Mouse (Mus musculus): ENCODE measurements at regions not wholly inside any gene's neighbourhood (a gene's known extent, or its start where the extent isn't known, plus 50 kb on each side); places are given as distances from the start of the nearest gene placed in this dataset.

DNA sequence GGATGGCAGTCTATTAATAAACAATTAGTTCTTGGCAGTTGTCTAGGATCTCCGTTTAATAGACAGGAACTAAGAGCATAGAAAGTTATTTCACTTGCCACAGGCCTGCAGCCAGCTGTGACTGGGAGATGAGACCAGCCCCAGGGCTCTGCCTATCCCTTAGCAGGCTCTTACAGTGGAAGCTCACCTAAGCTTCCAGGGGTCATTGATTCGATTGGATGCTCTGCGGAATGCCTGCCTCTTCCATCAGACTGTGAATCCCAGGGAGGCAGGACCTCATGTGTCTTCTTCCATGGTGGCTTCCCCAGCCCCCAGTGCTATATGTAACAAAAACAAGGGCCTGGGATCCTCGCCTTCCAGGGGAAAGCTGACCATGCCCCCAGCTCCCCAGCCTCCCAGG lies 376.8 kb downstream of the Ptpru start:
- TF ChIP-seq POLR2A (IDR thresholded peaks at IDR 0.05; ENCODE audit: control insufficient read depth, low read depth, low read length) (no peak), CTCF (IDR thresholded peaks at IDR 0.05; ENCODE audit: control insufficient read depth, insufficient read depth, insufficient replicate concordance, low read depth, low read length) (no peak)

Measured in testis, adult 2 months (tissue).